Mouse (Mus musculus) G1E (cell line): ENCODE measurements around the gene Otoa.

ENCODE experiments used
- CTCF ChIP-seq: IDR thresholded peaks from 2 replicates; pipeline ENCODE4 v1.5.1; 2012; ENCODE audit warnings: low read depth, low read length, inconsistent platforms, mixed read lengths
- GATA1 ChIP-seq: IDR thresholded peaks from 2 replicates; pipeline ENCODE4 v1.6.1; 2012; ENCODE audit warnings: borderline replicate concordance, low read length, inconsistent platforms, mixed read lengths
- GATA2 ChIP-seq: IDR thresholded peaks from 2 replicates; pipeline ENCODE4 v1.6.1; 2012; ENCODE audit warnings: low read depth, low read length, inconsistent platforms, borderline replicate concordance
- POLR2AphosphoS5 ChIP-seq: IDR thresholded peaks from 2 replicates; pipeline ENCODE4 v1.6.1; 2012; ENCODE audit warnings: low read depth, low read length, inconsistent platforms; ENCODE audit not compliant: insufficient replicate concordance
- TAL1 ChIP-seq: conservative IDR thresholded peaks from 2 replicates; pipeline ENCODE4 v1.6.1; 2012; ENCODE audit warnings: low read depth, low read length, inconsistent platforms, mixed read lengths

DNA sequence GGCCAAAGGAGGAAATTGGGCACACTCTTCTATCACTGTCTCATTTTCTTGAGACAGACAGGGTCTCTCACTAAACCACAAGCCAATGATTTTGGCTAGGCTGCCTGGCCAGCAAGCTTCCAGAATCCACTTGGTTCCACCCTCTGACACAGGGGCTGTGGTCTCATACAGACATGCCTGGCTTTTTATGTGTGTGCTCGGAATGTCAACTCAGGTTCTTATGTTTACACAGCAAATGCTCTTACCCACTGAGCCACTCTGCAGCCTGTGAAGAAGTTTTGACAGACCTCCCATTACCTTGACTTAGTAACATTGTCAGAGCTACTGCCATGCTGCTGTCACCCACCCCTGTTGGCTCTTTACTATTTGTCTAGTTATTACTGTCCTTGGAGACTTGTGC is 39.5 kb upstream of the Otoa start:
- TF ChIP-seq CTCF = no peak
- no peak for TF ChIP-seq TAL1
- TF ChIP-seq GATA1 = no peak
- TF ChIP-seq POLR2AphosphoS5 = no peak
- TF ChIP-seq GATA2 = no peak
